Mouse (Mus musculus): ENCODE data around the gene Tbx18. TPM values are rescaled to one million over a fixed set of nuclear protein-coding genes. Genes with fewer than 3 reads are reported as not detected.

Tbx18 gene
- total RNA-seq, 1 experiment = 0.58 TPM

DNA sequence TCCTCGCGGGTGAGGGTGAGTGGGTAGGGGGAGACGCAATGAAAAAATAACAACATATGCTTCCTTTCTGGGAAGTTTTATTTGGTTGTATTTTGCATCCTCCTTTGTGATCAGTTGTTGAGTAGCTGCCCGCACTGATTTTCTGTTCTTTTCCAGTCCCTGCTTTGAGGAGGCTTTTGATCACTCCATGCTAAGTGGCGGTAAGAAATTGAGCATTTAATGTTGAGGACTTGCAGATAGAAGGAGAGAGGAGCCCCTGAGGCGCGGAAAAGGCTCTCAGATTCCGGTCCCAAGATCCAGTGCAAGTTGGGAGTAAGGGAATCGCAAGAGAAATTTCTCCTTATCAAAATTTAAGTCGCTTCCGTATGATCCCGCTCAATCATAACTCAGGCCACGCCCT, 7.1 kb upstream of the Tbx18 start:
- no peaks in the 10 kb centered on the region for H3K36me3 ChIP-seq (ENCODE audit: control insufficient read depth, insufficient read depth, low read length, poor library complexity, severe bottlenecking)
- no peak overlapping the region for H3K4me3 ChIP-seq (ENCODE audit: insufficient read depth in 1 of 2, low read depth in 1 of 2, low read length in 2 of 2, poor library complexity in 1 of 2, severe bottlenecking in 1 of 2)

DNA sequence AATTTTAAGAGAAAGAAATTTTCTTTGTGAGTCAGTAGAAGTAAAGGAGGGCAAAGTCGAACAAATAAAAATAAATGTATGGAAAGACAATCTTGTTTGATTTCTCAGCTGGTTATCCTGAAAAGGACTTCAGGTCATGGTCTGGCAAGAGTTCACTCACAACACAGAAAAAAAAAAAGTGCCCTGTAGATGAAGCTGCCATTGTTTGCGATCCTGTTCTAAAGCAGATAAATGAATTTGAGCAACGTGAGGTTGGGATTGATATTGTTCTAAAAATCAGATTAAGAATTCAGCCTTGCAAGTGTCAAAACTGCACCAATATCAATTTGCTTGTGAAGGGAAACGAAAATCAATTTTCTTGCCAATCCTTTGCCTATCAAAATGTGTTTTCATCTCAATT, 6.2 kb upstream of the Tbx18 start:
- Histone ChIP-seq H3K27ac (ENCODE audit: insufficient read depth, low read depth, low read length, poor library complexity, severe bottlenecking) (no peak overlapping the region), H3K36me3 (ENCODE audit: control insufficient read depth, insufficient read depth, low read length, poor library complexity, severe bottlenecking) (no peaks in the 10 kb centered on the region), H3K4me3 (ENCODE audit: insufficient read depth in 1 of 2, low read depth in 1 of 2, low read length in 2 of 2, poor library complexity in 1 of 2, severe bottlenecking in 1 of 2) (no peak overlapping the region), H3K9ac (ENCODE audit: insufficient read depth, low read depth, low read length, poor library complexity, severe bottlenecking) (no peak overlapping the region), H3K4me1 (ENCODE audit: control insufficient read depth in 2 of 2, insufficient read depth in 2 of 2, low read length in 2 of 2, poor library complexity in 1 of 2) (peaks cover 0 to 3% of the 10 kb centered on the region in 2 experiments; a peak in 1 of 4 replicates), H3K9me3 (ENCODE audit: control insufficient read depth, insufficient read depth, low read depth, low read length) (no peaks in the 10 kb centered on the region)
- DNase-seq (ENCODE audit: low read depth, low spot score) = no peak
- in situ Hi-C loops (cut with MboI; ENCODE audit: low sequenced_read_pairs in 2 of 2, unreplicated experiment in 2 of 2) = loop anchor here in 1 of 2 experiments (5.0 kb wide), 1 partner anchor 590 kb away; the partner anchor contains the start of gene Nt5e
- no peak for TF ChIP-seq ZNF384 (IDR thresholded peaks at IDR 0.05; ENCODE audit: low read depth, low read length)
- TF ChIP-seq HCFC1 (IDR thresholded peaks at IDR 0.05; ENCODE audit: borderline replicate concordance, insufficient read depth, low read length) = no peak
- TF ChIP-seq CHD2 (IDR thresholded peaks at IDR 0.05; ENCODE audit: low read depth, low read length) = no peak
- no peak for TF ChIP-seq ZC3H11A (IDR thresholded peaks at IDR 0.05; ENCODE audit: borderline replicate concordance, low read depth, low read length)
- no peak for TF ChIP-seq MAFK (IDR thresholded peaks at IDR 0.05; ENCODE audit: insufficient read depth, low read depth, low read length)

More for the DNA sequence above, 7.1 kb upstream of the Tbx18 start:
- Histone ChIP-seq H3K9me3 (ENCODE audit: control insufficient read depth, insufficient read depth, low read depth, low read length) (no peaks in the 10 kb centered on the region), H3K27ac (ENCODE audit: insufficient read depth, low read depth, low read length, poor library complexity, severe bottlenecking) (no peak overlapping the region), H3K9ac (ENCODE audit: insufficient read depth, low read depth, low read length, poor library complexity, severe bottlenecking) (no peak overlapping the region), H3K4me1 (ENCODE audit: control insufficient read depth in 2 of 2, insufficient read depth in 2 of 2, low read length in 2 of 2, poor library complexity in 1 of 2) (peaks cover 0 to 3% of the 10 kb centered on the region in 2 experiments; a peak in 1 of 4 replicates)
- DNase-seq (ENCODE audit: low read depth, low spot score) = no peak
- in situ Hi-C loops (cut with MboI; ENCODE audit: low sequenced_read_pairs in 2 of 2, unreplicated experiment in 2 of 2) = loop anchor here in 1 of 2 experiments (5.0 kb wide), 1 partner anchor 589 kb away; the partner anchor contains the start of gene Nt5e
- TF ChIP-seq ZC3H11A (IDR thresholded peaks at IDR 0.05; ENCODE audit: borderline replicate concordance, low read depth, low read length) (no peak), MAFK (IDR thresholded peaks at IDR 0.05; ENCODE audit: insufficient read depth, low read depth, low read length) (no peak), CHD2 (IDR thresholded peaks at IDR 0.05; ENCODE audit: low read depth, low read length) (no peak), ZNF384 (IDR thresholded peaks at IDR 0.05; ENCODE audit: low read depth, low read length) (no peak), HCFC1 (IDR thresholded peaks at IDR 0.05; ENCODE audit: borderline replicate concordance, insufficient read depth, low read length) (no peak)

GRCm38 (mm10) chr9:87735046-87735445, 4.0 kb upstream of the Tbx18 start:
- no peak for DNase-seq (ENCODE audit: low read depth, low spot score)
- no peak overlapping the region for H3K9ac ChIP-seq (ENCODE audit: insufficient read depth, low read depth, low read length, poor library complexity, severe bottlenecking)
- H3K9me3 ChIP-seq (ENCODE audit: control insufficient read depth, insufficient read depth, low read depth, low read length) = no peaks in the 10 kb centered on the region
- in situ Hi-C loops (cut with MboI; ENCODE audit: low sequenced_read_pairs in 2 of 2, unreplicated experiment in 2 of 2) = loop anchor here in 1 of 2 experiments (5.0 kb wide), 1 partner anchor 592 kb away; the partner anchor contains the start of gene Nt5e
- no peak overlapping the region for H3K27ac ChIP-seq (ENCODE audit: insufficient read depth, low read depth, low read length, poor library complexity, severe bottlenecking)
- TF ChIP-seq CHD2 (IDR thresholded peaks at IDR 0.05; ENCODE audit: low read depth, low read length) (no peak), ZNF384 (IDR thresholded peaks at IDR 0.05; ENCODE audit: low read depth, low read length) (no peak), MAFK (IDR thresholded peaks at IDR 0.05; ENCODE audit: insufficient read depth, low read depth, low read length) (no peak), ZC3H11A (IDR thresholded peaks at IDR 0.05; ENCODE audit: borderline replicate concordance, low read depth, low read length) (no peak), HCFC1 (IDR thresholded peaks at IDR 0.05; ENCODE audit: borderline replicate concordance, insufficient read depth, low read length) (no peak)
- no peak overlapping the region for H3K4me3 ChIP-seq (ENCODE audit: insufficient read depth in 1 of 2, low read depth in 1 of 2, low read length in 2 of 2, poor library complexity in 1 of 2, severe bottlenecking in 1 of 2)
- no peaks in the 10 kb centered on the region for H3K36me3 ChIP-seq (ENCODE audit: control insufficient read depth, insufficient read depth, low read length, poor library complexity, severe bottlenecking)
- H3K4me1 ChIP-seq (ENCODE audit: control insufficient read depth in 2 of 2, insufficient read depth in 2 of 2, low read length in 2 of 2, poor library complexity in 1 of 2) = no peaks in the 10 kb centered on the region

DNA sequence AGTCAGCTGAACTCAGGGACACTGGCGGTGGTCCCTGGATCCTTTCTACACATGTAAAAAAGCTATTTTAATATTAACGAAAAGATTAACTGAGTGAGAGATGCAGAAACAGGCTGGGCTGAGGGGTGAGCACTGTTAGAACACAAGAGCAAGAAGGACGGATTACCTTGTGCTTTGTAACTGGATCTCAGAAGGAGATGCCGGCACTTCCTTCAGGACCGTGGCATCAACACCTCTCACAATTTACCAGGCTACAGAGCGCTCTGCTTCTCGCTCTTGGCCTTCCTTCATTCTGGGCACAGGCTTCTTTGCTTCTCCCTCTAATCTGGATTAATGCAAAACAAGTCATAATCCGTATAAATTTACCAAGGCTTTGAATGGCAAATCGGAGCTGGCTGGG, 3.6 kb upstream of the Tbx18 start:
- no peaks in the 10 kb centered on the region for H3K9me3 ChIP-seq (ENCODE audit: control insufficient read depth, insufficient read depth, low read depth, low read length)
- H3K9ac ChIP-seq (ENCODE audit: insufficient read depth, low read depth, low read length, poor library complexity, severe bottlenecking) = no peak overlapping the region
- no peak for TF ChIP-seq CHD2 (IDR thresholded peaks at IDR 0.05; ENCODE audit: low read depth, low read length)
- TF ChIP-seq ZC3H11A (IDR thresholded peaks at IDR 0.05; ENCODE audit: borderline replicate concordance, low read depth, low read length) = no peak
- TF ChIP-seq ZNF384 (IDR thresholded peaks at IDR 0.05; ENCODE audit: low read depth, low read length) = no peak
- no peak for TF ChIP-seq MAFK (IDR thresholded peaks at IDR 0.05; ENCODE audit: insufficient read depth, low read depth, low read length)
- no peak for TF ChIP-seq HCFC1 (IDR thresholded peaks at IDR 0.05; ENCODE audit: borderline replicate concordance, insufficient read depth, low read length)
- DNase-seq (ENCODE audit: low read depth, low spot score) = no peak
- in situ Hi-C loops (cut with MboI; ENCODE audit: low sequenced_read_pairs in 2 of 2, unreplicated experiment in 2 of 2) = loop anchor here in 1 of 2 experiments (5.0 kb wide), 1 partner anchor 593 kb away; the partner anchor contains the start of gene Nt5e
- H3K36me3 ChIP-seq (ENCODE audit: control insufficient read depth, insufficient read depth, low read length, poor library complexity, severe bottlenecking) = no peaks in the 10 kb centered on the region
- no peak overlapping the region for H3K4me3 ChIP-seq (ENCODE audit: insufficient read depth in 1 of 2, low read depth in 1 of 2, low read length in 2 of 2, poor library complexity in 1 of 2, severe bottlenecking in 1 of 2)
- no peaks in the 10 kb centered on the region for H3K4me1 ChIP-seq (ENCODE audit: control insufficient read depth in 2 of 2, insufficient read depth in 2 of 2, low read length in 2 of 2, poor library complexity in 1 of 2)
- H3K27ac ChIP-seq (ENCODE audit: insufficient read depth, low read depth, low read length, poor library complexity, severe bottlenecking) = no peak overlapping the region
